Comparison of ENCODE assay signal across 8 mouse cellular contexts in the genomic region with DNA sequence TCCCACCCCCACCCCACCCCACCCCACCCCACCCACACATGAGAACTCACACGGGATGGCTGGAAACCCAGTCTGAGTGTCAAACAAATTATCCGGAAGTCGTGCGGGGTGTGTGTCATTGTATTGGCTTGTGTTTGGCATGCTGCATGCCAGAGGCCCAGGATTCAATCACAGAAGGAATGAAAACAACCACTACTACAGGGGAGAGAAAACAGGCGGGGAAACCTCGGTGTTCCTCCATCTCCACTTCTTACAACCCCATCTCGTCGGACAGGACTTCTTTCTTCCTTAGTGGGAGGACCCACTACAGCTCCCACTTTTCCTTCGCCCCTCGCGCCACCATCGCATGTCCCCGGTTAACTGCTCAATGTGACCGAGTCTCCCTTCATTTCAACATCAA. TPM values are rescaled to one million over a fixed set of nuclear protein-coding genes. Genes with fewer than 3 reads are reported as not detected.
DNase-seq lines count a peak whose midpoint lies in the region; ATAC-seq and TF ChIP-seq lines count a peak whose summit lies in the region.

No protein-coding gene starts in this region.

- H3K4me2 ChIP-seq in CH12.LX (ENCODE audit: insufficient read depth, low read depth, poor library complexity, severe bottlenecking) = peak overlapping the region; percentile 48
- peak overlapping the region; percentile 59 for H3K4me2 ChIP-seq in embryonic facial prominence, embryonic 14.5 days (ENCODE audit: low read depth, low read length)
- peak overlapping the region; percentile 86 for H3K4me2 ChIP-seq in intestine, embryonic 14.5 days (ENCODE audit: low read length)
- H3K4me2 ChIP-seq in midbrain, embryonic 14.5 days (ENCODE audit: low read length) = peak overlapping the region; percentile 78

- TF ChIP-seq EP300 in CH12.LX (IDR thresholded peaks at IDR 0.05; ENCODE audit: low read length) = no peak

- TF ChIP-seq POLR2A in CH12.LX (IDR thresholded peaks at IDR 0.05; ENCODE audit: low read depth, low read length) = no peak

- no peaks in the 10 kb centered on the region for H3K9me3 ChIP-seq in CH12.LX (replicated peaks; ENCODE audit: low read length)
- H3K9me3 ChIP-seq in embryonic facial prominence, embryonic 14.5 days (ENCODE audit: control insufficient read depth, low read length) = no peaks in the 10 kb centered on the region
- no peaks in the 10 kb centered on the region for H3K9me3 ChIP-seq in intestine, embryonic 14.5 days (ENCODE audit: control insufficient read depth, low read length)
- H3K9me3 ChIP-seq in midbrain, embryonic 14.5 days (ENCODE audit: control insufficient read depth, low read length) = no peaks in the 10 kb centered on the region

- no peak for TF ChIP-seq RAD21 in CH12.LX (IDR thresholded peaks at IDR 0.05; ENCODE audit: low read depth, low read length)

- under 1% methylated on average over 14 of the region's 14 CpGs for WGBS in embryonic facial prominence, embryonic 14.5 days
- 0% methylated on average over 14 of the region's 14 CpGs for WGBS in intestine, embryonic 14.5 days
- under 1% methylated on average over 14 of the region's 14 CpGs for WGBS in midbrain, embryonic 14.5 days

- dilution Hi-C loops in CH12.LX (cut with MboI; ENCODE audit: extremely low pct_ligation_motif_present, extremely low pct_unique_long_range_greater_than_20kb, low sequenced_read_pairs) = no loop called here

- peaks cover 12% of the 10 kb centered on the region; the same call in 1 of the 2 replicates for H3K79me2 ChIP-seq in CH12.LX (replicated peaks; ENCODE audit: control insufficient read depth, extremely low read depth, insufficient read depth, poor library complexity, severe bottlenecking)

- H3K9ac ChIP-seq in CH12.LX (ENCODE audit: insufficient read depth, low read depth) = peak overlapping the region; percentile 79
- H3K9ac ChIP-seq in embryonic facial prominence, embryonic 14.5 days (ENCODE audit: low read depth, low read length) = peak overlapping the region; percentile 92
- peak overlapping the region; percentile 78 for H3K9ac ChIP-seq in intestine, embryonic 14.5 days (ENCODE audit: low read length)
- H3K9ac ChIP-seq in midbrain, embryonic 14.5 days (replicated peaks; ENCODE audit: low read length) = peak overlapping the region; percentile 84

- H3K36me3 ChIP-seq in CH12.LX (replicated peaks in 1 of 2; ENCODE audit: control insufficient read depth in 1 of 2, insufficient read depth in 1 of 2, low read length in 1 of 2) = peaks cover 14 to 32% of the 10 kb centered on the region in 2 experiments
- peaks cover 28% of the 10 kb centered on the region for H3K36me3 ChIP-seq in embryonic facial prominence, embryonic 14.5 days (ENCODE audit: control insufficient read depth, insufficient read depth, low read length)
- peaks cover 16% of the 10 kb centered on the region for H3K36me3 ChIP-seq in intestine, embryonic 14.5 days (ENCODE audit: control insufficient read depth, insufficient read depth, low read length)
- H3K36me3 ChIP-seq in midbrain, embryonic 14.5 days (ENCODE audit: control insufficient read depth, insufficient read depth, low read length) = peaks cover 20% of the 10 kb centered on the region

- 0 out of 2 replicates have a peak overlapping the region, but pooled peaks have one; percentile 82 for H3K27ac ChIP-seq in CH12.LX (ENCODE audit: insufficient read depth, low read depth)
- peak overlapping the region; percentile 97 for H3K27ac ChIP-seq in embryonic facial prominence, embryonic 14.5 days (replicated peaks; ENCODE audit: low read depth, low read length)
- peak overlapping the region; percentile 95 for H3K27ac ChIP-seq in intestine, embryonic 14.5 days (ENCODE audit: low read depth)
- peak overlapping the region; percentile 97 for H3K27ac ChIP-seq in midbrain, embryonic 14.5 days (replicated peaks; ENCODE audit: low read depth, low read length)

- in situ Hi-C loops in CH12.LX (cut with MboI; ENCODE audit: low pct_ligation_motif_present, low pct_unique_long_range_greater_than_20kb, low sequenced_read_pairs) = loop anchor here (5.0 kb wide), 1 partner anchor 1500 kb away; no protein-coding TSS in a partner anchor

- peak; percentile 95 for DNase-seq in heart, adult 11 months
- DNase-seq in heart, adult 8-10 months (ENCODE audit: low spot score) = no peak
- DNase-seq in CH12.LX (ENCODE audit: extremely low read depth) = peak; percentile 51
- DNase-seq in embryonic facial prominence, embryonic 14.5 days (ENCODE audit: low spot score) = peak; percentile 56
- no peak for DNase-seq in intestine, embryonic 14.5 days (ENCODE audit: low spot score)
- DNase-seq in midbrain, embryonic 14.5 days = peak; percentile 51
- DNase-seq in natural killer cell, adult 2 months (ENCODE audit: low spot score in 2 of 2) = no peak
- no peak for DNase-seq in ovary, postnatal 36 days (ENCODE audit: low spot score)

- peaks cover 5 to 25% of the 10 kb centered on the region in 2 experiments for H3K4me1 ChIP-seq in CH12.LX (ENCODE audit: control insufficient read depth in 1 of 2, insufficient read depth in 2 of 2)
- peaks cover 9% of the 10 kb centered on the region; the same call in 1 of the 2 replicates for H3K4me1 ChIP-seq in embryonic facial prominence, embryonic 14.5 days (ENCODE audit: control insufficient read depth, insufficient read depth, low read length)
- H3K4me1 ChIP-seq in intestine, embryonic 14.5 days (replicated peaks; ENCODE audit: control insufficient read depth, insufficient read depth, low read length) = peaks cover 14% of the 10 kb centered on the region
- peaks cover 20% of the 10 kb centered on the region for H3K4me1 ChIP-seq in midbrain, embryonic 14.5 days (ENCODE audit: control insufficient read depth, insufficient read depth, low read length)

- ATAC-seq in embryonic facial prominence, embryonic 14.5 days (ENCODE audit: low read depth) = no peak
- no peak for ATAC-seq in intestine, embryonic 14.5 days (replicated peaks; ENCODE audit: low FRiP score, low TSS enrichment, low read depth)
- ATAC-seq in midbrain, embryonic 14.5 days (ENCODE audit: low FRiP score, low TSS enrichment) = no peak

- TF ChIP-seq CTCF in CH12.LX (conservative IDR thresholded peaks at IDR 0.05 in 1 of 2, IDR thresholded peaks at IDR 0.05 in 1 of 2; ENCODE audit: low read depth in 2 of 2, low read length in 2 of 2) = no peak

- peak overlapping the region; percentile 77 to 92 (median 86) for H3K4me3 ChIP-seq in CH12.LX (replicated peaks in 1 of 3; ENCODE audit: low read depth in 2 of 3, low read length in 2 of 3, poor library complexity in 1 of 3)
- H3K4me3 ChIP-seq in embryonic facial prominence, embryonic 14.5 days (ENCODE audit: low read depth, low read length) = peak overlapping the region; percentile 94
- H3K4me3 ChIP-seq in intestine, embryonic 14.5 days (ENCODE audit: low read depth, low read length) = peak overlapping the region; percentile 87
- H3K4me3 ChIP-seq in midbrain, embryonic 14.5 days (replicated peaks; ENCODE audit: low read depth, low read length) = peak overlapping the region; percentile 91

- no peaks in the 10 kb centered on the region for H3K27me3 ChIP-seq in CH12.LX (replicated peaks)
- no peaks in the 10 kb centered on the region for H3K27me3 ChIP-seq in embryonic facial prominence, embryonic 14.5 days (replicated peaks; ENCODE audit: control insufficient read depth, insufficient read depth, low read length)
- no peaks in the 10 kb centered on the region for H3K27me3 ChIP-seq in intestine, embryonic 14.5 days (replicated peaks; ENCODE audit: control insufficient read depth, insufficient read depth, low read length)
- H3K27me3 ChIP-seq in midbrain, embryonic 14.5 days (ENCODE audit: control insufficient read depth, insufficient read depth, low read length) = no peaks in the 10 kb centered on the region

RNA-seq across cellular contexts. Expression of a gene that starts 0.9 kb away (rescaled TPM):
- 10 to 100 TPM in 2 of 4 experiments, 1 to 10 TPM in 2; 7.3 to 12.2 (median 10.0) TPM for total RNA-seq in heart, adult 8-10 months (2022)
- total RNA-seq in CH12.LX (2012; rRNA removed) (19.7 and 23.4 TPM in 2 replicates), CH12.LX (2014; rRNA removed) (27.5 and 30.4 TPM in 2 replicates)
- polyA plus RNA-seq in CH12.LX (2012; ENCODE audit: insufficient read length, low read depth) = 22.4 and 27.9 TPM in 2 replicates
- 3.9 and 4.3 TPM in 2 replicates for polyA plus RNA-seq in embryonic facial prominence, embryonic 14.5 days (2014; fragmentation: Nextera tagmentation; extraction: Ambion mirVana)
- 4.1 and 5.5 TPM in 2 replicates for polyA plus RNA-seq in intestine, embryonic 14.5 days (2014; fragmentation: Nextera tagmentation; extraction: Ambion mirVana)
- 11.2 and 19.4 TPM in 2 replicates for polyA plus RNA-seq in midbrain, embryonic 14.5 days (2014; fragmentation: Nextera tagmentation; extraction: Ambion mirVana)

RNA-seq across cellular contexts. Expression of a gene that starts 17.3 kb away (rescaled TPM):
- 100 to 1,000 TPM; 106 to 156 (median 115) TPM for total RNA-seq in heart, adult 8-10 months (2022)
- total RNA-seq in CH12.LX (2012; rRNA removed) (1,149 and 1,670 TPM in 2 replicates), CH12.LX (2014; rRNA removed) (2,803 and 2,960 TPM in 2 replicates)
- polyA plus RNA-seq in CH12.LX (2012; ENCODE audit: insufficient read length, low read depth) = 2,789 and 2,851 TPM in 2 replicates
- 1,523 and 1,643 TPM in 2 replicates for polyA plus RNA-seq in embryonic facial prominence, embryonic 14.5 days (2014; fragmentation: Nextera tagmentation; extraction: Ambion mirVana)
- 1,667 and 1,776 TPM in 2 replicates for polyA plus RNA-seq in intestine, embryonic 14.5 days (2014; fragmentation: Nextera tagmentation; extraction: Ambion mirVana)
- 1,095 and 1,120 TPM in 2 replicates for polyA plus RNA-seq in midbrain, embryonic 14.5 days (2014; fragmentation: Nextera tagmentation; extraction: Ambion mirVana)

RNA-seq across cellular contexts. Expression of a gene that starts 18.8 kb away (rescaled TPM):
- total RNA-seq in heart, adult 8-10 months (2022) = 1 to 10 TPM in 2 of 4 experiments, under 1 TPM in 2; 0.72 to 1.6 (median 1.0) TPM
- total RNA-seq in CH12.LX (2012; rRNA removed) = not detected in 2 replicates
- not detected in 2 replicates for total RNA-seq in CH12.LX (2014; rRNA removed)
- polyA plus RNA-seq in CH12.LX (2012; ENCODE audit: insufficient read length, low read depth) = not detected in 2 replicates
- 2.0 and 3.1 TPM in 2 replicates for polyA plus RNA-seq in embryonic facial prominence, embryonic 14.5 days (2014; fragmentation: Nextera tagmentation; extraction: Ambion mirVana)
- polyA plus RNA-seq in intestine, embryonic 14.5 days (2014; fragmentation: Nextera tagmentation; extraction: Ambion mirVana) = 0.62 and 1.0 TPM in 2 replicates
- polyA plus RNA-seq in midbrain, embryonic 14.5 days (2014; fragmentation: Nextera tagmentation; extraction: Ambion mirVana) = 0.36 and 0.57 TPM in 2 replicates

RNA-seq across cellular contexts. Expression of a gene that starts 22.8 kb away (rescaled TPM):
- 1 to 10 TPM; 1.2 to 2.8 (median 1.9) TPM for total RNA-seq in heart, adult 8-10 months (2022)
- total RNA-seq in CH12.LX (2012; rRNA removed) (11.1 and 13.9 TPM in 2 replicates), CH12.LX (2014; rRNA removed) (17.6 and 23.2 TPM in 2 replicates)
- polyA plus RNA-seq in CH12.LX (2012; ENCODE audit: insufficient read length, low read depth) = 23.3 and 25.1 TPM in 2 replicates
- 8.4 and 12.2 TPM in 2 replicates for polyA plus RNA-seq in embryonic facial prominence, embryonic 14.5 days (2014; fragmentation: Nextera tagmentation; extraction: Ambion mirVana)
- polyA plus RNA-seq in intestine, embryonic 14.5 days (2014; fragmentation: Nextera tagmentation; extraction: Ambion mirVana) = 9.5 and 11.4 TPM in 2 replicates
- polyA plus RNA-seq in midbrain, embryonic 14.5 days (2014; fragmentation: Nextera tagmentation; extraction: Ambion mirVana) = 23.7 and 31.9 TPM in 2 replicates

RNA-seq across cellular contexts. Expression of a gene that starts 36.3 kb away (rescaled TPM):
- total RNA-seq in heart, adult 8-10 months (2022) = not detected
- total RNA-seq in CH12.LX (2012; rRNA removed) = 0.38 TPM in 1 of 2 replicates, not detected in the other
- 0.81 and 4.7 TPM in 2 replicates for total RNA-seq in CH12.LX (2014; rRNA removed)
- 125 TPM in 1 of 2 replicates, not detected in the other for polyA plus RNA-seq in CH12.LX (2012; ENCODE audit: insufficient read length, low read depth)
- not detected in 2 replicates for polyA plus RNA-seq in embryonic facial prominence, embryonic 14.5 days (2014; fragmentation: Nextera tagmentation; extraction: Ambion mirVana)
- polyA plus RNA-seq in intestine, embryonic 14.5 days (2014; fragmentation: Nextera tagmentation; extraction: Ambion mirVana) = not detected in 2 replicates
- not detected in 2 replicates for polyA plus RNA-seq in midbrain, embryonic 14.5 days (2014; fragmentation: Nextera tagmentation; extraction: Ambion mirVana)

Comparison
In these comparisons a context has a peak if more than half of its experiments do, and no peak if none do; other contexts are left out.
1. DNase-seq: peak in heart, adult 11 months (single experiment), CH12.LX (single experiment), embryonic facial prominence, embryonic 14.5 days (single experiment) and midbrain, embryonic 14.5 days (single experiment); none in heart, adult 8-10 months (single experiment), intestine, embryonic 14.5 days (single experiment), natural killer cell, adult 2 months (0 of 2) and ovary, postnatal 36 days (single experiment).
2. Peak in every context shown above with its lines, with median percentiles within 50 percentile points of each other: H3K27ac ChIP-seq, H3K4me2 ChIP-seq, H3K4me3 ChIP-seq and H3K9ac ChIP-seq.